Mouse (Mus musculus) stomach, embryonic 16.5 days (tissue): ENCODE data around the gene Atad2b. TPM values are rescaled to one million over a fixed set of nuclear protein-coding genes. Genes with fewer than 3 reads are reported as not detected.
"Not testable (repeated sequence)": the region's sequence is repeated elsewhere in the genome, so short reads cannot be mapped to it uniquely, and the experiment has no call there.

Experiments used
- ATAC-seq: fragments of 200-750 bp; cut with Nextera tagmentation; 2 replicates; pipeline ENCODE4 v1.8.0; 2017; ENCODE audit warnings: moderate number of reproducible peaks, moderate TSS enrichment; ENCODE audit not compliant: insufficient read depth, low FRiP score
- H3K27ac ChIP-seq: fragments of 300-500 bp; sonication (generic); 2 replicates; pipeline ENCODE4 v1.5.1; 2014; ENCODE audit warnings: low read length
- H3K27me3 ChIP-seq: fragments of 300-500 bp; sonication (generic); 2 replicates; pipeline ENCODE4 v1.6.1; 2014; ENCODE audit warnings: low read length, control low read depth, mixed read lengths; ENCODE audit not compliant: control insufficient read depth, insufficient read depth
- H3K36me3 ChIP-seq: fragments of 300-500 bp; sonication (generic); 2 replicates; pipeline ENCODE4 v1.6.1; 2014; ENCODE audit warnings: low read length; ENCODE audit not compliant: control insufficient read depth, insufficient read depth
- H3K4me1 ChIP-seq: fragments of 300-500 bp; sonication (generic); 2 replicates; pipeline ENCODE4 v1.6.1; 2014; ENCODE audit warnings: low read length, control low read depth, mixed read lengths; ENCODE audit not compliant: control insufficient read depth, insufficient read depth
- H3K4me2 ChIP-seq: fragments of 300-500 bp; sonication (generic); 2 replicates; pipeline ENCODE4 v1.6.1; 2014; ENCODE audit warnings: low read depth, low read length, mixed read lengths
- H3K4me3 ChIP-seq: fragments of 300-500 bp; sonication (generic); replicated peaks from 2 replicates; pipeline ENCODE4 v1.5.1; 2014; ENCODE audit warnings: mild to moderate bottlenecking, low read length
- H3K9ac ChIP-seq: fragments of 300-500 bp; sonication (generic); 2 replicates; pipeline ENCODE4 v1.6.1; 2014; ENCODE audit warnings: low read length
- H3K9me3 ChIP-seq: fragments of 300-500 bp; sonication (generic); replicated peaks from 2 replicates; pipeline ENCODE4 v1.6.1; 2016; ENCODE audit warnings: low read length, control low read depth; ENCODE audit not compliant: control insufficient read depth
- WGBS: fragments of 180-500 bp; shearing (Covaris S2); extraction: QIAGEN DNeasy Blood & Tissue Kit; methylation state at CpG from one replicate; pipeline ENCODE4 v1.1.7; 2014; 5-methylcytosine and 5-hydroxymethylcytosine counted together
- polyA plus RNA-seq: library from polyadenylated mRNA; unstranded; fragments of >200 nt; fragmentation: Nextera tagmentation; extraction: Ambion mirVana; gene quantifications from 2 replicates; pipeline ENCODE4 v1.2.1, GENCODE M21; 2015

The Atad2b gene
- polyA plus RNA-seq, 1 experiment from 2014 or later: 7.5 TPM

DNA sequence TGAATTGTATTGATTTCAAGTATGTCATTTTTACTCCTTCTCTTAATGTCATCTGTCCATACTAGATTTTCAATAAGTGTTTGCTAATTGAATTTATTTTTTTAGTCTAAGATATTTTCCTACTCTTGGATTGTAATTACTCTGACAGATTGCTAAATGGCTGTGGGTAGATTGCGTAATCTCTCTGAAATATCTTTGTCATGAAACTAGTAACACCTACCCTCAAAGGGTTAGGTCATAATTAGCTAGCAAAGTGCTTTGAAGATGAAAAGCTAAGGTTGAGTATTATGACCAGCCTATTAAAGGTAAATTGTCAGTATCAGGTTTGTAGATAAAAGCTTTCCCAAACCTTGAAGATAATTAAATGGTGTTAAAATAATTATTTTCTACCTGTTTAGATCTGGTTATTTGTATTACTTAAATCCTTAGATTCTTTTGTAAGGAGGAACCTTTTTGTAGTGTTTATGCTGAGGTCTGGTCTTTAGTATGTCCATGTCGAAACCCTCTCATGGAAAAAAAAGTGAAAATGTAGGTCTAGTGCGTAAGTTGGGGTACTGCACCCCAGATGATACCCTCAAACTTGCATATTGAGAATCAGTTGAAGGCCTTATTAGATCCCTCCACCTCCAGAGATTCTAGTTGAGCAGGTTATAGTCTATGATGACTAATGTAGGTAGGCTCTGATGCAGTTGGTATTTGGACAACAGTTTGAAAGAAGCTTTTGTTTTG lies 13.8 kb downstream of the Atad2b start:
- ATAC-seq: no peak
- 87% methylated on average over 3 of the region's 3 CpGs for WGBS
- Histone ChIP-seq H3K4me2 (no peak overlapping the region), H3K27ac (no peak overlapping the region), H3K4me3 (no peak overlapping the region), H3K9ac (no peak overlapping the region), H3K36me3 (no peaks in the 10 kb centered on the region), H3K9me3 (no peaks in the 10 kb centered on the region), H3K4me1 (no peaks in the 10 kb centered on the region), H3K27me3 (no peaks in the 10 kb centered on the region)

- Histone ChIP-seq H3K9ac (no peak overlapping the region), H3K4me3 (no peak overlapping the region), H3K36me3 (peaks cover 21% of the 10 kb centered on the region), H3K9me3 (no peaks in the 10 kb centered on the region), H3K4me1 (no peaks in the 10 kb centered on the region), H3K27me3 (no peaks in the 10 kb centered on the region), H3K4me2 (no peak overlapping the region), H3K27ac (no peak overlapping the region)
- no peak for ATAC-seq
- WGBS: 93% methylated on average over 1 of the region's 1 CpGs
These were observed 35.1 kb downstream of the Atad2b start for GRCm38 (mm10) chr12:4952272-4952671.

DNA sequence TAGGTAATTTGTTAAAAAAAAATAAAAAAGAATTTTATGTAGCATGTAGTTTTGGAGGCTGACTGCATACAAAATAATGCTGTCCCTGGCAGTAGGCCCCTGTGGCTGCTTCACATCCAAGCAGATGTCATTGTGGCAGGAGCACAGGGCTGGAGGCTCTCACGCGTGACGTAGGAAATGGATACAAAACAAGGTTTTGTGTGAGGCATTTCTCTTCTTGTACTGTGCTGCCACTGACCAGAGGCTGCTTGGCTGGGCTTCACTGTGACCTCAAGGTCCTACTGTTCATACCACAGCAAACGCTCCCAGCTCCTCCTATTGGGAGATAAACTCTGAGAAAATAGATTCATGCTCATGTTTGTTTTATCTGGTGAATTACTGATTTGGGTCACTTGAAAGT lies 36.0 kb downstream of the Atad2b start:
- WGBS: 84% methylated on average over 4 of the region's 4 CpGs
- Histone ChIP-seq H3K4me2 (no peak overlapping the region), H3K27me3 (no peaks in the 10 kb centered on the region), H3K9me3 (no peaks in the 10 kb centered on the region), H3K4me1 (no peaks in the 10 kb centered on the region), H3K4me3 (no peak overlapping the region), H3K9ac (no peak overlapping the region), H3K36me3 (peaks cover 19% of the 10 kb centered on the region; the same call in 1 of the 2 replicates), H3K27ac (no peak overlapping the region)
- no peak for ATAC-seq

DNA sequence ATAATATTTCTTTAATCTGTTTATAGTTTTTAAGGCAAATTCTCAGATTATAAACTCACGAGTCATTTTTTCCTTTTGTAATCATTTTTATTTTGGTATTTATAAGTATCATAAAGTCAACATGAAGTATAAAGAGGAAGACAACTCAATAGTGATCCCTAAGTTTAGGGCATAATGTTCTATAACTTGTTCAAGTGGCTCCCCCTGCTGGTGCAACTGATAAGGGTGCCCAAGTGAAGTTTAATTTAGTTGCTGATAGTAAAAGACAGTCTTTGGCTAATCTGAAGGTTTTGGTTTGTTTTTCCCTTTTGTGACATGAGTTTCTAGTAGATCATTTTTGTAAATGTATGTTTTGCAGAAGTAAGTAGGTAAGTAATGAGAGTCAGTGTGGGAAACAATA lies 55.8 kb downstream of the Atad2b start:
- no peak for ATAC-seq
- Histone ChIP-seq H3K9me3 (no peaks in the 10 kb centered on the region), H3K36me3 (peaks cover 11% of the 10 kb centered on the region; the same call in 1 of the 2 replicates), H3K4me2 (no peak overlapping the region), H3K4me3 (no peak overlapping the region), H3K9ac (no peak overlapping the region), H3K27ac (no peak overlapping the region), H3K27me3 (no peaks in the 10 kb centered on the region), H3K4me1 (no peaks in the 10 kb centered on the region)
- 40% methylated on average over 1 of the region's 1 CpGs for WGBS

DNA sequence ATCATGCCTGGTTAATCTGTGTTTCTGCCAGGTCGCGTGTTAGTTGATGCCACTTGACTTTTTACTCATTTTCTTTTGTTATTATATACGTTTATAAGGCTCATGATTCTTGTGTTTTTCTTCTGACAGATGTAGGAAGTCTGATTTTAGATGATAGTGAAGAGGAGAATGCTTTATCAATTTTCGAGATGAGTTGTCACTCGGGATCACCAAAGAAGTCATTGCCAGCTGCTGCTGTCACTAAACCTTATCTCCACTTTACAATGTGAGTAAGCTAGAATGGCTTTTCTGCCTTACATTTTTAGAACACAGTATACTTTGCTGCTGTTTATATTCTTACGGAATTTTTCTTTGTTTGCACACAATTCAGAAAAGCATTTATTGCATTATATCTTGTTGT lies 61.2 kb downstream of the Atad2b start:
- Histone ChIP-seq H3K9ac (no peak overlapping the region), H3K4me2 (no peak overlapping the region), H3K27me3 (no peaks in the 10 kb centered on the region), H3K4me3 (no peak overlapping the region), H3K36me3 (peaks cover 18% of the 10 kb centered on the region; the same call in 1 of the 2 replicates), H3K4me1 (no peaks in the 10 kb centered on the region), H3K27ac (no peak overlapping the region), H3K9me3 (no peaks in the 10 kb centered on the region)
- WGBS: 87% methylated on average over 6 of the region's 6 CpGs
- ATAC-seq: no peak

DNA sequence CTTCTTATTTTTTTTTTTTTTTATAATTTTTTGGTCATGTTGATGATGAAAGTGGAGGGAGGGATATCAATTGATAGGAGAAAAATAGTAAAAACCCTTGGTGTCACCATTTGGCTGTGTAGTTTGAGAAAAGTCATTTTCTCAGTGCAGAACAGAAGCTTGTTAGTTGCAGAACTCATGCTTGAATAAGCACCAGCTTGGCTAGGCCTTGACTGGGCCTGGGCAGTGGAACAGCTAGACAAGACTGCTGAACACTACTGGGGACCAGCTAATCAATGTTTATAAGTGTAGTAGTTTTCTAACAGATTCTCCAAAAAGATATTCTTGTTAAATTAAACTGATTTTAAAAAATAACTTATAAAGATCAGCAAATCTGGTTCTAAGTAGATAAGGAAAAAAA lies 79.8 kb downstream of the Atad2b start:
- H3K9me3 ChIP-seq: no peaks in the 10 kb centered on the region
- no peak overlapping the region for H3K4me3 ChIP-seq
- no peaks in the 10 kb centered on the region for H3K4me1 ChIP-seq
- H3K27ac ChIP-seq: no peak overlapping the region
- no peak for ATAC-seq
- H3K4me2 ChIP-seq: no peak overlapping the region
- H3K36me3 ChIP-seq: no peaks in the 10 kb centered on the region
- no peak overlapping the region for H3K9ac ChIP-seq
- H3K27me3 ChIP-seq: no peaks in the 10 kb centered on the region

- no peak for ATAC-seq
- Histone ChIP-seq H3K4me2 (no peak overlapping the region), H3K27ac (no peak overlapping the region), H3K9me3 (no peaks in the 10 kb centered on the region), H3K36me3 (no peaks in the 10 kb centered on the region; the same call in 1 of the 2 replicates), H3K4me3 (no peak overlapping the region), H3K4me1 (no peaks in the 10 kb centered on the region), H3K9ac (no peak overlapping the region), H3K27me3 (no peaks in the 10 kb centered on the region)
- 76% methylated on average over 3 of the region's 3 CpGs for WGBS
These were observed 88.2 kb downstream of the Atad2b start for GRCm38 (mm10) chr12:5005338-5005737.

- not testable (repeated sequence) for H3K27me3 ChIP-seq, H3K36me3 ChIP-seq, H3K4me3 ChIP-seq, H3K4me2 ChIP-seq, ATAC-seq, H3K27ac ChIP-seq, H3K9ac ChIP-seq, H3K4me1 ChIP-seq, H3K9me3 ChIP-seq
- 79% methylated on average over 3 of the region's 3 CpGs for WGBS
These were observed 88.6 kb downstream of the Atad2b start for GRCm38 (mm10) chr12:5005776-5006175.

DNA sequence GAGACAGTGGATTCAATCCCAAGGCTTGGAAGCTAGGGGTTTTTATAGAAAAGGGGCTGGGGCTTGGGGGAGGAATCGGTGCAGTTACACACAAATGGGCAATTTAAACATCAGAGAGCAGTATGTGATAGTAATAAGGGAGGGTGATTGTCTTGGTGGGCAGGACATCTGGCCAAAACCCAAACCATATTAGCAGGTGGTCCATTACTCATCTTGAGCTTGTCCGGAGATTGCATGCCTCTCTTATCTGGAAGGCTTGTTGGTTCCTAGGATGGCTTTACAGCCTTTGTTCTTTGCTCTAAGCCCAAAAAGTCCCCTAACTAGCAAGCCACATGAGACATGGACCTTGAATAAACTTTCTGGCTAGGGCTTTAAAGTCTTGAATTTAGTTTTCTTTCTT lies 91.5 kb downstream of the Atad2b start:
- not testable (repeated sequence) for H3K9me3 ChIP-seq, H3K9ac ChIP-seq, H3K4me3 ChIP-seq, H3K27me3 ChIP-seq, ATAC-seq, H3K36me3 ChIP-seq, H3K4me1 ChIP-seq, H3K4me2 ChIP-seq, H3K27ac ChIP-seq
- WGBS: 67% methylated on average over 2 of the region's 2 CpGs
